Mouse (Mus musculus) limb, embryonic 13.5 days (tissue): ENCODE data around the gene Spata13. TPM values are rescaled to one million over a fixed set of nuclear protein-coding genes. Genes with fewer than 3 reads are reported as not detected.

Experiments
- ATAC-seq: fragments of 200-750 bp; cut with Nextera tagmentation; 2 replicates; pipeline ENCODE4 v1.8.0; 2017; ENCODE audit warnings: low read depth, moderate number of reproducible peaks, moderate TSS enrichment; ENCODE audit not compliant: low FRiP score
- H3K27ac ChIP-seq: fragments of 300-500 bp; sonication (generic); 2 replicates; pipeline ENCODE4 v1.5.1; 2015; ENCODE audit warnings: inconsistent platforms, mild to moderate bottlenecking, moderate library complexity
- H3K27me3 ChIP-seq: fragments of 300-500 bp; sonication (generic); 2 replicates; pipeline ENCODE4 v1.6.1; 2015; ENCODE audit warnings: mild to moderate bottlenecking, inconsistent platforms
- H3K36me3 ChIP-seq: fragments of 300-500 bp; sonication (generic); 2 replicates; pipeline ENCODE4 v1.6.1; 2015; ENCODE audit warnings: inconsistent platforms, mild to moderate bottlenecking, moderate library complexity
- H3K4me1 ChIP-seq: fragments of 300-500 bp; sonication (generic); 2 replicates; pipeline ENCODE4 v1.6.1; 2015; ENCODE audit warnings: inconsistent platforms
- H3K4me2 ChIP-seq: fragments of 300-500 bp; sonication (generic); replicated peaks from 2 replicates; pipeline ENCODE4 v1.6.1; 2015; ENCODE audit warnings: inconsistent platforms, mild to moderate bottlenecking, moderate library complexity
- H3K4me3 ChIP-seq: fragments of 300-500 bp; sonication (generic); 2 replicates; pipeline ENCODE4 v1.5.1; 2015; ENCODE audit warnings: moderate library complexity, mild to moderate bottlenecking, inconsistent platforms
- H3K9ac ChIP-seq: fragments of 300-500 bp; sonication (generic); 2 replicates; pipeline ENCODE4 v1.6.1; 2015; ENCODE audit warnings: mild to moderate bottlenecking, inconsistent platforms
- H3K9me3 ChIP-seq: fragments of 300-500 bp; sonication (generic); 2 replicates; pipeline ENCODE4 v1.6.1; 2016; ENCODE audit warnings: inconsistent platforms
- WGBS: fragments of 180-500 bp; shearing (Covaris S2); methylation state at CpG from one replicate; pipeline ENCODE4 v1.1.7; 2015; 5-methylcytosine and 5-hydroxymethylcytosine counted together
- polyA plus RNA-seq: library from polyadenylated mRNA; unstranded; fragments of >200 nt; fragmentation: Nextera tagmentation; extraction: Ambion mirVana; gene quantifications from 2 replicates; pipeline ENCODE4 v1.2.1, GENCODE M21; 2015

Spata13 gene
- polyA plus RNA-seq, 1 experiment from 2014 or later, result 10.2 TPM

DNA sequence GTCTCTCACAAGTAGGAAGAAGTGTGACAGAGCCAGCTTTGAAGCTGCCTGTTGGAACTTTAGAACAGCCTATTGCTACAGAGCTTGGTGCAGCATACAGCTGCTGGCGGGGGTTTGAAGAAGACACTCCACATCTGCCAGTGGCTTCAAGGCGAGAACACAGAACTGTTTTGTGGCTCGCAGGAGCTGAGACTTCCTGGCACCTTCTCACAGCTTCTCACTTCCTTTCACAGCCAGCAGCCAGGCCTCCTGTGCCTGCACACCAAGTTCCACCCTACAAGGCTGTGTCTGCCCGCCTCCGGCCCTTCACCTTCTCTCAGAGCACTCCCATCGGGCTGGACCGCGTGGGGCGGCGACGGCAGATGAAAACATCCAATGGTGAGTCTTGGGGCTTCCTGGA is 75.4 kb downstream of the Spata13 start:
- H3K9me3 ChIP-seq, result no peaks in the 10 kb centered on the region
- no peaks in the 10 kb centered on the region for H3K36me3 ChIP-seq
- 0 out of 2 replicates have a peak overlapping the region, but pooled peaks have one; percentile 11 for H3K4me2 ChIP-seq
- H3K4me1 ChIP-seq, result peaks cover 50% of the 10 kb centered on the region
- H3K9ac ChIP-seq, result peak overlapping the region; percentile 48
- WGBS, result 33% methylated on average over 11 of the region's 11 CpGs
- no peak overlapping the region for H3K4me3 ChIP-seq
- no peaks in the 10 kb centered on the region for H3K27me3 ChIP-seq
- peak overlapping the region; percentile 61 for H3K27ac ChIP-seq
- ATAC-seq, result no peak

DNA sequence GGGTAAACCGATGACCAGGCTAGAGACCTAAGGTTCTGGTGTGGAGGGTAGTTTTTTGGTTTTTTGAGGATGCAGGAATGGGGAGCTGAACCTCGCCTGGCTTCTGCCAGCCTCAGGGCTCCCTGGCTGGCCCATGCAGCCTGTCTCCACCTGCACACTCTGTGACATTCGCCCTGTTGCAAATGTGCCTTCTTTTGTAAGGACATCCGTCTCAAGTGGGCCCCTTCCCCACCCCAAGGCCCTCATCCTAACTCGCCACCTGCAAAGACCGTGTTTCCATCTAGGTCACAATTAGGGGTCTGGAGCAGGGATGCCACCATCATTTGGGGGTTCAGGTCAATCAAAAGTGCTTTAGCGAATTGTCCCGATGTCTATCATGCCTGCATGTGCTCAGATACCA is 75.9 kb downstream of the Spata13 start:
- H3K9me3 ChIP-seq, result no peaks in the 10 kb centered on the region
- peak overlapping the region; percentile 61; the same call in 1 of the 2 replicates for H3K27ac ChIP-seq
- peaks cover 45% of the 10 kb centered on the region for H3K4me1 ChIP-seq
- H3K4me3 ChIP-seq, result no peak overlapping the region
- WGBS, result 88% methylated on average over 8 of the region's 8 CpGs
- H3K27me3 ChIP-seq, result no peaks in the 10 kb centered on the region
- 0 out of 2 replicates have a peak overlapping the region, but pooled peaks have one; percentile 11 for H3K4me2 ChIP-seq
- 0 out of 2 replicates have a peak overlapping the region, but pooled peaks have one; percentile 48 for H3K9ac ChIP-seq
- no peak for ATAC-seq
- H3K36me3 ChIP-seq, result no peaks in the 10 kb centered on the region

DNA sequence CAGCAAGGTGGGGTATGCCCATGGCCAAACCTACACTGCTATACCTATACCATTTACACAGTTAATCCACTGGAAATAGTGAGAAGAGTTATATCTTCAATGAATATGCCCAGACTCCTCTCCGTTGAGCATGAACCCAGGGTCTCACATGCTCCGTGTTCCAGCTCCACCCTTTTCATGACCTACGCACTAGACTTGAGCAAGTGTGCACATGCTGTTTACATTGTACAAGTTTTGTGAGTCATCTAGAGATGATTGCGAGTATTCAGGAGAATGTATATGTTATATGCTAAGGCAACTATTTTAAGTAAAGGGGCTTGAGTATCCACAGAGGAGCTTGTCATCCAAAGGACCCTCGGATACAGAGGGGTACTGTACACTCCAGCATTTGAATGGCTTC is 77.4 kb downstream of the Spata13 start:
- ATAC-seq, result no peak
- H3K4me3 ChIP-seq, result no peak overlapping the region
- no peak overlapping the region for H3K9ac ChIP-seq
- H3K9me3 ChIP-seq, result no peaks in the 10 kb centered on the region
- WGBS, result 93% methylated on average over 5 of the region's 5 CpGs
- peaks cover 34% of the 10 kb centered on the region for H3K4me1 ChIP-seq
- no peaks in the 10 kb centered on the region for H3K27me3 ChIP-seq
- H3K27ac ChIP-seq, result no peak overlapping the region
- no peak overlapping the region for H3K4me2 ChIP-seq
- no peaks in the 10 kb centered on the region for H3K36me3 ChIP-seq

DNA sequence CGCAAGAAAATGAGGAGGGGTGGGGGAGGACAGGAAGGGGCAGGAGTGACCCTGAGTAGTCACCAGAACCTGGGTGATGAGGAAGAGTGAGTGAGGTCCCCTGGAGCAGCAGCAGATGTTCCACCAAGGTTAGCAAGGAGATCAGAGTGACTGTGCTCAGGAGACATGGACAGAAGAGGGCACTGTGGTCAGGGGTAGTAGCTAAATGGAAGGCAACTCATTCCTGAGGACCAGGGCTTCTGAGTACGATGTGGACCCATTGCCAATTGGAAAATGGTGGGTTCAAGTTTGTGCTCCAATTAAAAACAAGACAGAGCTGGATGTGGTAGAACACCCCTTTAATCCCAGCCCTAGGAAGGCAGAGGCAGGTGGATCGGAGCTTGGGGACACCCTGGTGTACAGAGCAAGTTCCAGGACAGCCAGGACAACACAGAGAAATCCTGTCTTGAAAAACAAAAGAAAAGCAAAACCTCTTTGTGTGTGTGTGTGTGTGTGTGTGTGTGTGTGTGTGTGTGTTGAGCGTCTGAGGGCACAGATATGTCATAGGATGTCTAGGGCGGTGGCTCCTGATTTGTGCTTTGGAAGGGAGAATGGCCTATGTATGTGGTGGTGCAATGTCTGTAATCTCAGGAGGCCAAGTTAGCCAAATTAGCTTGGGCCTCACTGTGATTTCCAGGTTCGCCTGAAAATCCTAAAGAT is 77.9 kb downstream of the Spata13 start:
- Histone ChIP-seq H3K27ac (no peak overlapping the region), H3K4me2 (no peak overlapping the region), H3K9ac (no peak overlapping the region), H3K4me1 (peaks cover 31% of the 10 kb centered on the region), H3K36me3 (no peaks in the 10 kb centered on the region), H3K27me3 (no peaks in the 10 kb centered on the region), H3K4me3 (no peak overlapping the region), H3K9me3 (no peaks in the 10 kb centered on the region)
- 85% methylated on average over 6 of the region's 6 CpGs for WGBS
- ATAC-seq, result no peak

DNA sequence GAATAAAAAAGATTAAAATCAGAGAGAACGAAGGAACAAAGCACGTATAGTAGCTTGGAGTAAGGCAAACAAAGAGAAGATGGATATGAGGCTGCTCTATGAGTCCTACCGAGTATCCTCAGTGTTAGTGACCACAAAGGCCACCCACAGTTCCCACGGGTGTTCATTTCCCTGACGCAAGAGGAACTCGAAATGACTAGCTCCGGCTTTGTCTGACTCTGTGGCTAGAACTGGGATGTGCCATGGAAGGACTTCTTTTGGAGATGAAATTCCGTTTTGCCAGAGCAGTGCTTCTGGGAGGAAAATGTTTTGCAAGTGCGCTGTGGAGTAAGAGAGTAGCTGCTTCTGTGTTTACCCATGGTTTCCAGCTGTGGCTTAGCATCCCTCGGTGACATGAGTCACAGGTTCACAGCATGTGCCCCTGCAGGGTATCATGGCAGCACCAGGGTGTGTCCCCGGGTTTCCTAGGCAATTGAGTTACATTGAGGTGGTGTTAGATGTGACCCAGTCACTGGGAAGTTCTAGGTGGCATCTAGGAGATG is 78.6 kb downstream of the Spata13 start:
- Histone ChIP-seq H3K27me3 (no peaks in the 10 kb centered on the region), H3K4me2 (no peak overlapping the region), H3K27ac (no peak overlapping the region), H3K9me3 (no peaks in the 10 kb centered on the region), H3K4me1 (peaks cover 25% of the 10 kb centered on the region), H3K9ac (no peak overlapping the region), H3K36me3 (no peaks in the 10 kb centered on the region), H3K4me3 (no peak overlapping the region)
- 88% methylated on average over 11 of the region's 11 CpGs for WGBS
- ATAC-seq, result no peak

DNA sequence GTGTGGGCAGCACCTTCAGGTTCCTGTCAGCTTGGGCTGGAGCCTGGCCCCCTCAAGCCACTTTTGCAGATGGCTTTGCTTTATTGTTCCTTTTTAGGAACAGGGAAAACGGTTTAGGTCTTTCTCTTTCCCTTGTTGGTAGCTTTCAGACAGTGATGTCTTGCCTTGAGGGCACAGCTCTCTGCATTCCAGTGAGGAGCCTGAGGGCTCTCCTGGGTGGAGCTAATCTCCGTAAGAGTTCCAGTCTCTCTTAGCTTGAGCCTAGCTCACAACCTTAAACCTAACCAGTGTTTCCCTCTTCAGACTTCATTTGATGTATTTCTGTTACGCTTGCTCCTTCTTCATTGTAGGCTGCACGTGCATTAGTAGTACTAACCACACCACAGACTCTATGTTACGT is 81.9 kb downstream of the Spata13 start:
- Histone ChIP-seq H3K9ac (no peak overlapping the region), H3K9me3 (no peaks in the 10 kb centered on the region), H3K4me2 (no peak overlapping the region), H3K27ac (no peak overlapping the region), H3K27me3 (no peaks in the 10 kb centered on the region), H3K36me3 (no peaks in the 10 kb centered on the region), H3K4me1 (no peaks in the 10 kb centered on the region), H3K4me3 (no peak overlapping the region)
- ATAC-seq, result no peak
- 70% methylated on average over 5 of the region's 5 CpGs for WGBS

DNA sequence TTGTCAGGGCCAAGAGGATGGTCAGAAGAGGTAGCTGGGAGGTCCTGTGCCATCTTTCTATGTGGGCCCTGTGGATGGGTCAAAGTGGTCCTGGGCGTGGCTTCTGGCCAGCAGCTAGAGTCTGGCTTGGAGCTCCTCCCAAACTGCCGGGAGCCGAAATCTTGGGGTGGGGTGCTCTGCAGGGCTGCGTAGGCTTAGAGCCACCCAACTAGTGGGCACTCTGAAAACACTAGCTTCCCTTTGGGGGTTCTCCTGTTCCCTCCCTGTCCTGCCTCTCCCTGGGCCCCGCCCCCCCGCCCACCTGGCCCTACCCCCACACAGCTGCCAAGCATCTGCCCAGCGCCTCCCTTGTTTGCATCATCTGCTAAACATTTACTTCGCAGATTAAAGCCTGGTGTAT is 87.5 kb downstream of the Spata13 start:
- Histone ChIP-seq H3K4me1 (peaks cover 10% of the 10 kb centered on the region; the same call in 1 of the 2 replicates), H3K4me3 (no peak overlapping the region), H3K27me3 (no peaks in the 10 kb centered on the region), H3K9me3 (no peaks in the 10 kb centered on the region), H3K9ac (no peak overlapping the region), H3K36me3 (no peaks in the 10 kb centered on the region), H3K4me2 (no peak overlapping the region), H3K27ac (no peak overlapping the region)
- no peak for ATAC-seq
- 41% methylated on average over 8 of the region's 8 CpGs for WGBS

DNA sequence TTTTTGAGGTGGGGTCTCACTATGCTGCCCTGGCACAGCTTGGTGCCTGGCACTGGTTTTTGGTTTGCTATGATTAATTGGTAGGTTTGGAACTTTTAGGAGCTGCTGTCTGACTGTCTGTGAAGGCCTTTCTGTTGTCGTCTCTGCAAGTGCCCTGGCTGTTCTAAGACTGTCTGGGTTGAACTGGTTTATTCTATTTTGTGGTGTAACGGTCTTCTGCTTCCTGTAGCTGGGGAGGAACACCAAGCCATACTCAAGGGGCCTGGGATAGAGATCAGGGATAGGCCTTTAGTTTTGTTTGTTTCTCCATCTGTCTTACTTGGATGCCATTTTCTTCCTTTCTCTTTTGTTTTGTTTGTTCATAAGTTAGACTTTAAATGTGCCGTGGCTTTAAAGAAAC is 88.1 kb downstream of the Spata13 start:
- H3K4me2 ChIP-seq, result no peak overlapping the region
- H3K27me3 ChIP-seq, result no peaks in the 10 kb centered on the region
- H3K27ac ChIP-seq, result no peak overlapping the region
- H3K4me3 ChIP-seq, result no peak overlapping the region
- no peak for ATAC-seq
- peaks cover 12% of the 10 kb centered on the region for H3K4me1 ChIP-seq
- H3K36me3 ChIP-seq, result no peaks in the 10 kb centered on the region
- no peaks in the 10 kb centered on the region for H3K9me3 ChIP-seq
- no peak overlapping the region for H3K9ac ChIP-seq
- 67% methylated on average over 3 of the region's 3 CpGs for WGBS

DNA sequence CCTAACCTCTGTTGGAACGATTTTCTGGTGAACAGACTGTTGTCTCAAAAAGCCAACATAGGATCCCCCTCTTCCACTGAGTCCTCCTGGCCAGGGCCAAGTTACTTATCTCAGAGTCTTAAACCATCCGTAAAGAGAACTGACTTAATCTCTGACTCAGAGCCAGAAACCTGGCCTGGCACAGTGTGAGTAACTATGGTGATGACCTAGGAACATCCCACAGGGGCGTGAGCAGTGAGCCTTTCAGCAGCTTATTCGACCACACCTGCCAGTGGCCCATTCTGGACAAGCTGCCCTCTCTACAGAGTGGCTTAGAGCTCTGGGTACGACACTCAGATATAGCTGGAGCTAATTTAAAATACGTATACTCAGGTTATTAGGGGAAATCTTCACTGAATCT is 92.3 kb downstream of the Spata13 start:
- H3K9me3 ChIP-seq, result peaks cover 4% of the 10 kb centered on the region; the same call in 1 of the 2 replicates
- 70% methylated on average over 6 of the region's 6 CpGs for WGBS
- no peak overlapping the region for H3K9ac ChIP-seq
- no peak overlapping the region for H3K4me2 ChIP-seq
- peaks cover 30% of the 10 kb centered on the region for H3K4me1 ChIP-seq
- no peak for ATAC-seq
- no peak overlapping the region for H3K4me3 ChIP-seq
- no peaks in the 10 kb centered on the region for H3K27me3 ChIP-seq
- no peaks in the 10 kb centered on the region for H3K36me3 ChIP-seq
- H3K27ac ChIP-seq, result no peak overlapping the region

DNA sequence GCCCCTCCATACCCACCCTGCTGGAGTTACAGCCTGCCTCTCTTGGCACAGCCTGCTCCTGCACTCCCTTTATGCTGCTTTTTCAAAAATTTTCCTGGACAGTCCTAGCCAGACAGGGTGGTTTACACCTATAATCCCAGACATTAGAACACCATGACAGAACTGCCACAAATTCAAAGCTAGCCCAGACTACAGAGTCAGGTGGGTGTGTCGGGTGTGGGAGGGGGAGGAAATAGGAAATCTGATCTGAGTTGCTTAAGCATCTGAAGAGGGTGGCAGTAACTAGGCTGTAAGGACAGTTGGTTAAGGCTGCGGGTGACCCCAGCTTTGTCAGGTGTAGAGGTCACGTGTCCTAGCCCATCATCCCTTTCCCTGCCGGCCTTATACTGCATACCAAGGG is 93.3 kb downstream of the Spata13 start:
- 0 out of 2 replicates have a peak overlapping the region, but pooled peaks have one; percentile 39 for H3K9ac ChIP-seq
- no peak overlapping the region for H3K4me3 ChIP-seq
- ATAC-seq, result no peak
- H3K9me3 ChIP-seq, result peaks cover 4% of the 10 kb centered on the region; the same call in 1 of the 2 replicates
- H3K36me3 ChIP-seq, result no peaks in the 10 kb centered on the region
- H3K4me1 ChIP-seq, result peaks cover 27% of the 10 kb centered on the region
- H3K27me3 ChIP-seq, result no peaks in the 10 kb centered on the region
- no peak overlapping the region; the same call in 1 of the 2 replicates for H3K27ac ChIP-seq
- WGBS, result 41% methylated on average over 4 of the region's 4 CpGs
- no peak overlapping the region for H3K4me2 ChIP-seq

DNA sequence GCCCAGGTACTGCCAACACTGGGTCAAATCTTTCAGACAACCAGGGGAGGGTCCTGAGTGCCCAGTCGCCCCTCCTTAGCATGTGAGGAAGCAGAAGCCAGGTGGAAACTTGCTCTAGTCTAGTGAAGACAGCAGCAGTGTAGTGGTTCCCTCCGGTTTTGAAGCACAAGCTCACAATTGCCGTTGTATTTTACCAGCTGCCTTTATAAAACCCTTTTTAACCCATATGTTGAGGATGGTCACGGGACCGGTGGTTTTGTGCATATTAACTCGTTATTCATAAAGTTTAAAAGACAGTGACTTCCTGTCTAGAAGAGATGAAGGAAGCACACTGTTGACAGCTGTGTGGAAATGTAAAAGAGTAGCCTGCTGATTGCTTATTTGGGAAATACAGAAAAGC is 98.3 kb downstream of the Spata13 start:
- ATAC-seq, result no peak
- H3K36me3 ChIP-seq, result no peaks in the 10 kb centered on the region

DNA sequence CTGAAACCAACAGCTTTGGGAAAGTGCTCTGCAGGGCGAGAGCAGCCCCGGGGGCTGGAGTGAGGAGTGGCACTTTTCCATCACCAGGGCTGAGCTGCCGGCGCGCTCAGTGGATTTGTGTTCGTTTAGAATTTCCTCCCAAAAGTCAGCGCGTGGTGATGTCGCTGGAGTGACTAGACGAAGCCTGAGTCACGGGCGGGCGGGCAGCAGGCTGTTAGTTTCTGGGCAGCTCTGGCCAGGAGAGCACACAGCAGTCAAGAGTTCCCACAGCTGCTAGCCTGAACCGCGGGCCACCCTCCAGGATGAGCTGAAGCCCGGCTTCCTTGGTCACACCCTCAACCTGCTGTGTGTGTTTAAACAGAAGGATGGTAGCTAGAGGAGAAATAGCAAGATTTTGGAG is 99.0 kb downstream of the Spata13 start:
- H3K9me3 ChIP-seq, result peaks cover 4% of the 10 kb centered on the region; the same call in 1 of the 2 replicates
- peak overlapping the region; percentile 24 for H3K4me3 ChIP-seq
- H3K4me1 ChIP-seq, result peaks cover 59% of the 10 kb centered on the region
- ATAC-seq, result no peak
- 5% methylated on average over 16 of the region's 16 CpGs for WGBS
- peak overlapping the region; percentile 48; the same call in 1 of the 2 replicates for H3K27ac ChIP-seq
- H3K36me3 ChIP-seq, result no peaks in the 10 kb centered on the region
- H3K4me2 ChIP-seq, result peak overlapping the region; percentile 59
- H3K27me3 ChIP-seq, result no peaks in the 10 kb centered on the region
- peak overlapping the region; percentile 45 for H3K9ac ChIP-seq

More for the DNA sequence above, 98.3 kb downstream of the Spata13 start:
- H3K4me2 ChIP-seq, result no peak overlapping the region
- H3K4me3 ChIP-seq, result no peak overlapping the region
- H3K9me3 ChIP-seq, result peaks cover 4% of the 10 kb centered on the region; the same call in 1 of the 2 replicates
- peaks cover 59% of the 10 kb centered on the region for H3K4me1 ChIP-seq
- H3K9ac ChIP-seq, result no peak overlapping the region; the same call in 1 of the 2 replicates
- H3K27me3 ChIP-seq, result no peaks in the 10 kb centered on the region
- WGBS, result 33% methylated on average over 6 of the region's 6 CpGs
- H3K27ac ChIP-seq, result no peak overlapping the region
